Mouse (Mus musculus) layer of hippocampus, adult 11-12 months (tissue): ENCODE data around the gene Hnrnph2.

Experiments used
- DNase-seq: peaks from one replicate; pipeline ENCODE4 v3.0.0; 2022; ENCODE audit warnings: low spot score

Gene Hnrnph2

DNA sequence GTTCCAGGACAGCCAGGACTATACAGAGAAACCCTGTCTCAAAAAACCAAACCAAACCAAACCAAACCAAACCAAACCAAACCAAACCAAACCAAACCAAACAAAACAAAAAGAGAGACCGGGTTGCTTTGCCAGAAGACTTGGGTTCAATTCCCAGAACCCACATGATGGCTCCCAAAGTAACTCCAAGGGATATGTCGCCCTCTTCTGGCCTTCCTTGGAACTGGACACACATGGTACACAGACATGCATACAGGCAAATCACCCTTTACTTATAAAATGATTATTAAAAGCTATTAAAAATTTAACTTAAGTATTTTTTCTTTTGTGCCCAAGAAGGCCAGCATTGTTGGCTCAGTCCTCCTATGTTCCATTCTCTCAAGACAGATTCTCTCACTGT lies 13.3 kb downstream of the Hnrnph2 start:
- no peak for DNase-seq

DNA sequence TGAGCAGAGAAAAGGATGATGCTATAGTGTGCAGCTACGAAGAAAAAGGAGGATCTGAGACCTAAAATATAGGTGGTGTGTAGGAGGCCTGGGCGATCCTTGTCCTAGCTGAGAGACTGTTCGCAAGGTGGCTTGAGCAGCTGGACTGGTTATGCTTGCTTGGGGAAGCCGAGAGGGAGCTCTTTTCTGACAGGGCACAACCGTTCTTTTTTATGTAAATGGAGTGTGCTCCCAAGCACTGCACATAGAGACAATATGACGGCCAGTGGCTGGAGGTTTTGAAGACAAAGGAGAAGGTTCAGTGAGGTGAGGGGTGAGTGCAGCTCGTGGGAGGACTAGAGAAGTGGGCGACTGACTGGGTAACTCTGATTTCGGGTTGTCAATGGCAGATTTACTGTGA lies 18.7 kb downstream of the Hnrnph2 start:
- no peak for DNase-seq

GRCm38 (mm10) chrX:134620254-134620865 lies 19.4 kb downstream of the Hnrnph2 start:
- no peak for DNase-seq

GRCm38 (mm10) chrX:134621685-134622084 lies 20.7 kb downstream of the Hnrnph2 start:
- no peak for DNase-seq

- no peak for DNase-seq
Measured at GRCm38 (mm10) chrX:134623350-134623749, 22.4 kb downstream of the Hnrnph2 start.

DNA sequence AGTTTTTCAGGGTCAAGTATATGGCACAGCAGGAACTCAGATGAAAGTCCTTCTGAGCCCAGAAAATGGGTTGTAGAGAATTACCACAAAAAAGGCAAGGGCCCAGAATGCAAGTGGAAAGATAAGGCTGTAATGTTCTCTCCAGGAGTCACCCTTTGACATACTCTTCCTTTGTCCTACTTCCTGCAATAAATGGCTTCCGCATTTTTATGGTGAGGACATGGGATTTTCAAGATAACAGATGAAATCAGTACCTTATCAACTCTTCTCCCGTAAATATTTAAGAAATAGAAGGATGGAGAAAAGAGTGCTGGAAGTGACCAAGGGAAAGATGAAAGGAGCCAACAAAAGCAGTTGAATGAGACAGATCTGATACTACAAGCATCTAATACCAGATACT lies 27.2 kb downstream of the Hnrnph2 start:
- DNase-seq = no peak

DNA sequence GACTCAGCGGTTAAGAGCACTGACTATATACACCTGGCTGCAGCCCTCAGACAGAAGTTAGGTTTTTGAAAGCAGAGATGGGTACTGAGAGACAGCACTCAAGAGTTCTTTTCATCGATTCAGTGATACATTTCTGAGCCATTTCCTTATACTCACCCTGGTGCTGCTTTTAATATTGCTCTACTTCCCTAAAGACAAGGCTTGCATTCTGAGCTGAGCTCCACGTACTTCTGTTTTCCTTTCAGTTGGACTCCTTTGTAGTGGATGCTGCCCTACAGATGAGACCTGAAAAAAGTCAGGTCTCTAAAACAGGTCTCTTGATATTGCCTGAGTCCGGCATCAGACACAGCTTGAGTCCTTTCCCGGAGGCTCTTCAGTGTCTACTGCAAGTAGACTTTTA lies 31.7 kb downstream of the Hnrnph2 start:
- no peak for DNase-seq

DNA sequence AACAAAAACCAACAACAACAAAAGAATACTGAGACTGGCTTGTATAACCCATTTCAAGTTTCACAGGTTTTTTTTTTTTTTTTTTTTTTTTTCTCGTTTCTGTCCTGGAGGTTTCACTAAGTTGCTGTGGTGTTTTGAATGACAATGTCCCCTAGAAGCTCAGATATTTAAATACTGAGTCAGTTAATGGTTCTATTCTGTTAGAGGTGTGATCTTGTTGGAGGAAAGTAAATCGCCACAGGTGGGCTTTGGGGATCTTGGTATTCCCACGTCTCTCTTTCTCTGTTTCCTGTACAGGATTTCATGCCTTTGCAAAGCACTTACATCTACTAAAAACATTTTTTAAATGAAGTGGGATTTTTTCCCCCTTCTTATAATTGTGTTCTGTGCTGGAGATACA lies 34.1 kb downstream of the Hnrnph2 start:
- DNase-seq = no peak

DNA sequence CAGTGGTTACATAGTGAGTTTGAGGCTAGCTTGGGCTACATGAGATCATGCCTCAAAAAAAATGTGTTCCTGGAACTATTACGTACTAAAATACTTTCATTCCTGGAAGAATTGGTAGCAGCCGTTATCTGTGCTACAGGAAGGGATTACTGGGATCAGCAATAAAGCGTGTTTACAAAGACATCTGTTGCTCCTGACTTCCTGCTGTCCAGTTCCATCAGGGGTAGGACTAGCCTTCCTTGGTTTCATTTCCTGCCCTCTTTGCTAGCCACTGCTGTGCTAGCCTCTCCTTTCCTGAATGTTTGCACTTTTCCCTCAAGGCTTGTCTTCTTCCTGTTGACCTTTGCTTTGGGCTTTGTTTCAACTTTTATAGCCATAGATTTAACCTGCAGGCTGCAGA lies 34.9 kb downstream of the Hnrnph2 start:
- DNase-seq = no peak

DNA sequence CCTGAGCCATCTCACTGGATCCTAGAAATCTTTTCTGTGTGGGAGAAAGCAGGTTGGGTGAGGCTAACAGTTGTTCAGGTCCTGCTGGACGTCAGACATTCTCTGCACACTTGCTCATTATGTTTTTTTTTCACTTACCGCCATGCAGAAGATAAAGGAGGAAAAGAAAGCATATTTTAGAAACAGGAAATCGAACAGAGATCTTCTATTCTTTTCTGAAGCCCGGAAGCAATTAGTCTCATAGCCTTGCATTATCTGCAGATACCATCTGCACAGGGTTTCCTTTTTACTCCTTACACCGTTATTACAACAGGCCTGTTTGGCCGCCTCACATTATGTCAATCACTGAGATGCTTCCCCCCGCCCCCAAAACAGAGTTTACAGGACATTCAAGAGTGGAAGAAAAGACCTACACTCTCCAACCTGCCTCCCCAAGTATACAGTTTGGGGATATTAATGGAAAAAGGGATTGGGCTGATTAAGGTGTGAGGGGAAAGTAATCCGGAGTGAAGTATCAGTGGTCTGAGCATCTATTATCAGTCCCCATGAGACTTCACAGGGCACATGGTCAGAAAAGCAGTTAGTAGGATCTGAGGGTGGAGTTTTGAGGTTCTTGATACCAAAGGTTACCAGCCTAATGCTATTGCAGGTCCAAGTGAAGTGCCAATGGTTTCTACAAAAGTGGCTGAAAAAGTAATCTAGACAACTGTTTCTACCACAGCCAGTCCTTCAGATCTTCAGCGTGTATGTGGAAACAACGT lies 40.2 kb downstream of the Hnrnph2 start:
- DNase-seq = no peak

- DNase-seq = no peak
Measured at GRCm38 (mm10) chrX:134646338-134646737, 45.4 kb downstream of the Hnrnph2 start.

GRCm38 (mm10) chrX:134647421-134647820 lies 46.4 kb downstream of the Hnrnph2 start:
- DNase-seq = no peak

- peak; percentile 76 for DNase-seq
Measured at GRCm38 (mm10) chrX:134648031-134648692, 47.2 kb downstream of the Hnrnph2 start.

GRCm38 (mm10) chrX:134652061-134652460 lies 51.1 kb downstream of the Hnrnph2 start:
- no peak for DNase-seq
